21 mouse cellular contexts compared by ENCODE assay signal in genomic region chr1:148924506-148924905, GRCm38 (mm10).
A peak's percentile ranks its signal among the peaks of the same experiment; 100 is the strongest.
DNase-seq lines count a peak whose midpoint lies in the region; ATAC-seq and TF ChIP-seq lines count a peak whose summit lies in the region.
"Had no signal": no experiment of that assay in that cellular context is flagged by ENCODE, and none has a peak within 500 bp of the region (broad histone marks: within the 10 kb centered on the region; RNA-seq: fewer than 3 reads in every experiment).

No protein-coding gene starts in this region.

- TF ChIP-seq CTCF in lung, postnatal 0 days (IDR thresholded peaks at IDR 0.05), result no peak

- ATAC-seq in embryonic facial prominence, embryonic 14.5 days (ENCODE audit: low read depth), result no peak
- no peak for ATAC-seq in lung, postnatal 0 days
- ATAC-seq: activated CD4-positive, CD25-positive, alpha-beta regulatory T cell, adult 4 months; CD4-positive, CD25-positive, alpha-beta regulatory T cell, adult 4 months; Patski had no signal

- H3K4me2 ChIP-seq in embryonic facial prominence, embryonic 14.5 days (ENCODE audit: low read depth, low read length), result no peak overlapping the region
- no peak overlapping the region for H3K4me2 ChIP-seq in lung, postnatal 0 days (replicated peaks; ENCODE audit: low read depth, low read length)

- no peak overlapping the region for H3K9ac ChIP-seq in embryonic facial prominence, embryonic 14.5 days (ENCODE audit: low read depth, low read length)
- H3K9ac ChIP-seq in lung, postnatal 0 days (replicated peaks; ENCODE audit: low read depth), result no peak overlapping the region

- H3K9me3 ChIP-seq in embryonic facial prominence, embryonic 14.5 days (ENCODE audit: control insufficient read depth, low read length), result no peaks in the 10 kb centered on the region
- H3K9me3 ChIP-seq in embryonic facial prominence, embryonic 10.5 days, result no peaks in the 10 kb centered on the region
- H3K9me3 ChIP-seq in lung, postnatal 0 days (ENCODE audit: low read length), result no peaks in the 10 kb centered on the region

- no peak overlapping the region for H3K4me3 ChIP-seq in embryonic facial prominence, embryonic 14.5 days (ENCODE audit: low read depth, low read length)
- no peak overlapping the region for H3K4me3 ChIP-seq in embryonic facial prominence, embryonic 10.5 days
- H3K4me3 ChIP-seq in lung, postnatal 0 days (ENCODE audit: low read depth, low read length), result no peak overlapping the region

- 59% methylated on average over 2 of the region's 2 CpGs for WGBS in embryonic facial prominence, embryonic 14.5 days
- 75% methylated on average over 2 of the region's 2 CpGs for WGBS in embryonic facial prominence, embryonic 10.5 days
- 71% methylated on average over 2 of the region's 2 CpGs for WGBS in lung, postnatal 0 days

- H3K27me3 ChIP-seq in embryonic facial prominence, embryonic 14.5 days (replicated peaks; ENCODE audit: control insufficient read depth, insufficient read depth, low read length), result no peaks in the 10 kb centered on the region
- H3K27me3 ChIP-seq in embryonic facial prominence, embryonic 10.5 days (replicated peaks; ENCODE audit: low read depth, poor library complexity, severe bottlenecking), result no peaks in the 10 kb centered on the region
- H3K27me3 ChIP-seq in lung, postnatal 0 days (replicated peaks; ENCODE audit: insufficient read depth, low read length), result no peaks in the 10 kb centered on the region
- H3K27me3 ChIP-seq: CH12.LX, Patski had no signal

- H3K27ac ChIP-seq in embryonic facial prominence, embryonic 14.5 days (replicated peaks; ENCODE audit: low read depth, low read length), result no peak overlapping the region
- no peak overlapping the region for H3K27ac ChIP-seq in embryonic facial prominence, embryonic 10.5 days (replicated peaks)
- H3K27ac ChIP-seq in lung, postnatal 0 days (ENCODE audit: low read length), result no peak overlapping the region

- H3K4me1 ChIP-seq in embryonic facial prominence, embryonic 14.5 days (ENCODE audit: control insufficient read depth, insufficient read depth, low read length), result no peaks in the 10 kb centered on the region
- no peaks in the 10 kb centered on the region for H3K4me1 ChIP-seq in embryonic facial prominence, embryonic 10.5 days
- H3K4me1 ChIP-seq in lung, postnatal 0 days (ENCODE audit: insufficient read depth, low read depth, low read length), result no peaks in the 10 kb centered on the region

- H3K36me3 ChIP-seq in embryonic facial prominence, embryonic 14.5 days (ENCODE audit: control insufficient read depth, insufficient read depth, low read length), result no peaks in the 10 kb centered on the region
- no peaks in the 10 kb centered on the region for H3K36me3 ChIP-seq in embryonic facial prominence, embryonic 10.5 days (replicated peaks)
- H3K36me3 ChIP-seq in lung, postnatal 0 days (ENCODE audit: insufficient read depth, low read length), result no peaks in the 10 kb centered on the region
- H3K36me3 ChIP-seq: G1E had no signal

- peak; percentile 0 for DNase-seq in embryonic facial prominence, embryonic 14.5 days (ENCODE audit: low spot score)
- DNase-seq in embryonic facial prominence, embryonic 10.5 days (ENCODE audit: low spot score), result no peak
- peak; percentile 53 for DNase-seq in retina, embryonic 14.5 days (ENCODE audit: low spot score)
- peak; percentile 60 for DNase-seq in retina, postnatal 1 day
- DNase-seq in right cerebral cortex, postnatal 10 days (ENCODE audit: low spot score in 2 of 2), result no peak
- no peak for DNase-seq in lung, postnatal 0 days (ENCODE audit: low spot score)
- DNase-seq: adrenal gland, adult 2 months; adrenal gland, adult 8-10 months; adrenal gland, postnatal 10 days; adrenal gland, postnatal 14 days; adrenal gland, postnatal 25 days; adrenal gland, postnatal 36 days; B cell, adult 2 months; cerebellum, adult 11 months; cerebellum, adult 11-12 months; cerebellum, adult 18-20 months had no signal

- no peak for TF ChIP-seq EP300 in lung, postnatal 0 days (IDR thresholded peaks at IDR 0.05)

Comparison
In these comparisons a context has a peak if more than half of its experiments do, and no peak if none do; other contexts are left out.
1. DNase-seq: peak in embryonic facial prominence, embryonic 14.5 days (single experiment), retina, embryonic 14.5 days (single experiment) and retina, postnatal 1 day (single experiment); none in embryonic facial prominence, embryonic 10.5 days (single experiment), right cerebral cortex, postnatal 10 days (0 of 2) and lung, postnatal 0 days (single experiment).